Mouse (Mus musculus): ENCODE results near the gene Dnmt3a. TPM values are rescaled to one million over a fixed set of nuclear protein-coding genes. Genes with fewer than 3 reads are reported as not detected.

Dnmt3a gene
- polyA plus RNA-seq, 1 experiment from 2014 or later, result 77.3 TPM

DNA sequence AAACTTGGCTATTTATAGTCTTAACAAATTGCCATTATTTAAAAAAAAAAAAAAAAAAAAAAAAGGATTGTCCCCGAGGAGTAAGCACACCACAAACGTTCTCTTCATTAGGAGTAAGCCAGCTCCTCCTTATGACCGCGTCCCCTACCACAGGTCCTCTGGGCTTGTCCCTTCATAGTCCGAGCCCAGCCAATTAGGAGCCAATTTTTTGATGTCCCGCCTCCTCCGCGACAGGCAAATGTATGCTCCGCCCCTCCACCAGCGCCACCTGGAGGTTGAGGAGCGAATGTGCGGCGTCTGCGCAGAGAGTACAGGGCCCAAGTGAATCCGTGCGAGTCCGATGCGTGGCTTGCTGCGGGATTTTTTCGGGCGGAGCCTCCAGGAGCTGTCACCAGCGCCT, 14.1 kb upstream of the Dnmt3a start:
- under 1% methylated on average over 22 of the region's 22 CpGs for WGBS
- H3K36me3 ChIP-seq (ENCODE audit: control insufficient read depth, insufficient read depth, low read length), result no peaks in the 10 kb centered on the region
- H3K27ac ChIP-seq (ENCODE audit: low read length), result no peak overlapping the region
- peak overlapping the region; percentile 61 for H3K9ac ChIP-seq (ENCODE audit: low read length)
- H3K4me3 ChIP-seq (ENCODE audit: low read length), result peak overlapping the region; percentile 40
- ATAC-seq (ENCODE audit: low read depth), result peak; percentile 87
- peaks cover 30% of the 10 kb centered on the region for H3K4me1 ChIP-seq (replicated peaks; ENCODE audit: control insufficient read depth, insufficient read depth, low read length)
- no peaks in the 10 kb centered on the region for H3K27me3 ChIP-seq (ENCODE audit: control insufficient read depth, insufficient read depth, low read depth, low read length)
- no peaks in the 10 kb centered on the region for H3K9me3 ChIP-seq (ENCODE audit: control insufficient read depth, low read length)
- H3K4me2 ChIP-seq (ENCODE audit: low read depth, low read length), result peak overlapping the region; percentile 66

DNA sequence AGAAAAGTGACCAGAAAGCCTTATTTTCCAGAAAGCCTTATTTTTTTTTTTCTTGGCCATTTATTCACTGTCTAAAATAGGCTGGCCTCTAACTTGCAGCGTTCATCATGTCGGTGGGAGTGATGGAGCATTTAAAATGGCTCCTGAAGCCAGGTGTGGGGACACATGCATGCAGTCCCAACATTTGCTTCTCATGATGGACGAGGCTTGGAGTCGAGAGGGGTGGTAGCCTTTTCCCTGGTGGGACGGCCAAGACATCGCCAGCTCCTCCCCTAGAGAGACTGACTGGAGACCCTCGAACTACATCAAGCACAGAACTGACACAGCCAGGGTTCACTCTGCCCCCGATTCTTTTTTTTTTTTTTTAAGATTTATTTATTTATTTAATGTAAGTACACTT, 13.6 kb upstream of the Dnmt3a start:
- no peaks in the 10 kb centered on the region for H3K9me3 ChIP-seq (ENCODE audit: control insufficient read depth, low read length)
- no peak overlapping the region for H3K27ac ChIP-seq (ENCODE audit: low read length)
- H3K4me2 ChIP-seq (ENCODE audit: low read depth, low read length), result peak overlapping the region; percentile 66
- no peak for ATAC-seq (ENCODE audit: low read depth)
- peaks cover 25% of the 10 kb centered on the region for H3K4me1 ChIP-seq (replicated peaks; ENCODE audit: control insufficient read depth, insufficient read depth, low read length)
- peak overlapping the region; percentile 61 for H3K9ac ChIP-seq (ENCODE audit: low read length)
- no peaks in the 10 kb centered on the region for H3K27me3 ChIP-seq (ENCODE audit: control insufficient read depth, insufficient read depth, low read depth, low read length)
- WGBS, result 7% methylated on average over 8 of the region's 8 CpGs
- no peaks in the 10 kb centered on the region for H3K36me3 ChIP-seq (ENCODE audit: control insufficient read depth, insufficient read depth, low read length)
- peak overlapping the region; percentile 40 for H3K4me3 ChIP-seq (ENCODE audit: low read length)

DNA sequence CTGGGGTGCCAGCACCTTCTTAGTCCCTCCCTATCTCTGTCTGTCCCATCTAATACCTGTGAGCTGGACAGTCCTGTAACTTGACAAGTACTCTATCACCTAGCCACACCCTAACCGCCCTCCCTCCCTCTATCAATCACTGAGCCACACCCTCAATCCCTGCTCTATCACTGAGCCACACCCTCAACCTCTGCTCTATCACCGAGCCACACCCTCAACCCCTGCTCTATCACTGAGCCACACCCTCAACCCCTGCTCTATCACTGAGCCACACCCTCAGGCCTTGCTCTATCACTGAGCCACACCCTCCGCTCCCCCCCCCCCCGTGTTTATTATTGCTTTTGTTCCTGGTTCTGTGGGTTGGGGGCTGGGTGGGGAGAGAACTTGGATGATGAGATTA, 10.2 kb upstream of the Dnmt3a start:
- no peaks in the 10 kb centered on the region for H3K36me3 ChIP-seq (ENCODE audit: control insufficient read depth, insufficient read depth, low read length)

DNA sequence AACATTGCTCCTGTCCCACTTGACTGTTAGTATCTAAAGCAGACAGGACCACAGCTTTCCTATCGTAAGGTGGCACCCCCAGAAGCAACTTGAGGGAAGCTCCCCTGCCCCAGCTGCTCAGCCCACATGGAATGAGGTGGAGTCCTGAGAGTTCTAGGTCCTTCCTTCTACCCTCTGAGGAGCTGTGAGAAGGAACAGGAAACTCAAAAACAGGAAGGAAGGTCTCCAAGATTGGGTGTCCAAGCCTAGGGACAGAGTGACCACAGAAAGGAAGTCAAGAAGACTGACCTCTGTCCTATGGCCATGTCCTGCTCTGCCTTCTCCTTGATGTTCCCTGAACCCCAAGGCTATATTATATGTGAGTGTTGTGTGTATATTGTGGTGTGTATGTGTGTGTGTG, 6.3 kb upstream of the Dnmt3a start:
- H3K9ac ChIP-seq (ENCODE audit: low read length), result no peak overlapping the region
- no peaks in the 10 kb centered on the region for H3K27me3 ChIP-seq (ENCODE audit: control insufficient read depth, insufficient read depth, low read depth, low read length)
- no peak overlapping the region for H3K27ac ChIP-seq (ENCODE audit: low read length)
- no peaks in the 10 kb centered on the region for H3K4me1 ChIP-seq (replicated peaks; ENCODE audit: control insufficient read depth, insufficient read depth, low read length)
- ATAC-seq (ENCODE audit: low read depth), result no peak
- no peak overlapping the region for H3K4me3 ChIP-seq (ENCODE audit: low read length)
- H3K9me3 ChIP-seq (ENCODE audit: control insufficient read depth, low read length), result no peaks in the 10 kb centered on the region
- WGBS, result 90% methylated on average over 1 of the region's 1 CpGs
- no peak overlapping the region for H3K4me2 ChIP-seq (ENCODE audit: low read depth, low read length)
- H3K36me3 ChIP-seq (ENCODE audit: control insufficient read depth, insufficient read depth, low read length), result no peaks in the 10 kb centered on the region

More for the DNA sequence above, 10.2 kb upstream of the Dnmt3a start:
- no peak overlapping the region for H3K4me2 ChIP-seq (ENCODE audit: low read depth, low read length)
- H3K27me3 ChIP-seq (ENCODE audit: control insufficient read depth, insufficient read depth, low read depth, low read length), result no peaks in the 10 kb centered on the region
- no peak overlapping the region for H3K4me3 ChIP-seq (ENCODE audit: low read length)
- peaks cover 5% of the 10 kb centered on the region; the same call in 1 of the 2 replicates for H3K4me1 ChIP-seq (replicated peaks; ENCODE audit: control insufficient read depth, insufficient read depth, low read length)
- ATAC-seq (ENCODE audit: low read depth), result no peak
- no peak overlapping the region for H3K27ac ChIP-seq (ENCODE audit: low read length)
- H3K9ac ChIP-seq (ENCODE audit: low read length), result no peak overlapping the region
- 30% methylated on average over 3 of the region's 4 CpGs for WGBS
- H3K9me3 ChIP-seq (ENCODE audit: control insufficient read depth, low read length), result no peaks in the 10 kb centered on the region

DNA sequence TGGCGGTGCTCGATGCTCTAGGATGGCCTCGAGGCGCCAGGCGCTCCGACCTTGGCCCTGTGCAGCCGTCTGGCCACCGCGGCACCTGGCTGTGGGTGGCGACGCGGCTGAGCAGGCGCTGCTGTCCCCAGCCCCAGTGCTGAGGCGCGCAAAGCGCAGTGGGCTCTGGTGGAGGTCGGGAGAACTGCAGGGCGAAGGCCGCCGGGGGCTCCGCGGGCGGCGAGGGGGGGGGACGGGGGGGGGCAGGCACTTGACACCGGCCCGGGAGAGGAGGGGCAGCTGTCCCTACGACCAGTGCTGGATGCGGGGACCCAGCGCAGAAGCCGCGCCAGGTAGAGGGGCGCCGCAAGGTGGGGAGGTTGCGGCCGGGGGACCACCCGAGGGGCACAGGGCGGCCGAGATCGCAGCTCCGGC, 471 bp downstream of the Dnmt3a start:
- Histone ChIP-seq H3K27ac (ENCODE audit: low read length) (peak overlapping the region; percentile 96), H3K4me1 (replicated peaks; ENCODE audit: control insufficient read depth, insufficient read depth, low read length) (peaks cover 36% of the 10 kb centered on the region), H3K4me2 (ENCODE audit: low read depth, low read length) (peak overlapping the region; percentile 85), H3K36me3 (ENCODE audit: control insufficient read depth, insufficient read depth, low read length) (no peaks in the 10 kb centered on the region), H3K9me3 (ENCODE audit: control insufficient read depth, low read length) (no peaks in the 10 kb centered on the region), H3K4me3 (ENCODE audit: low read length) (peak overlapping the region; percentile 82), H3K27me3 (ENCODE audit: control insufficient read depth, insufficient read depth, low read depth, low read length) (no peaks in the 10 kb centered on the region), H3K9ac (ENCODE audit: low read length) (peak overlapping the region; percentile 88)
- peak; percentile 83 for ATAC-seq (ENCODE audit: low read depth)
- 0% methylated on average over 20 of the region's 41 CpGs for WGBS

DNA sequence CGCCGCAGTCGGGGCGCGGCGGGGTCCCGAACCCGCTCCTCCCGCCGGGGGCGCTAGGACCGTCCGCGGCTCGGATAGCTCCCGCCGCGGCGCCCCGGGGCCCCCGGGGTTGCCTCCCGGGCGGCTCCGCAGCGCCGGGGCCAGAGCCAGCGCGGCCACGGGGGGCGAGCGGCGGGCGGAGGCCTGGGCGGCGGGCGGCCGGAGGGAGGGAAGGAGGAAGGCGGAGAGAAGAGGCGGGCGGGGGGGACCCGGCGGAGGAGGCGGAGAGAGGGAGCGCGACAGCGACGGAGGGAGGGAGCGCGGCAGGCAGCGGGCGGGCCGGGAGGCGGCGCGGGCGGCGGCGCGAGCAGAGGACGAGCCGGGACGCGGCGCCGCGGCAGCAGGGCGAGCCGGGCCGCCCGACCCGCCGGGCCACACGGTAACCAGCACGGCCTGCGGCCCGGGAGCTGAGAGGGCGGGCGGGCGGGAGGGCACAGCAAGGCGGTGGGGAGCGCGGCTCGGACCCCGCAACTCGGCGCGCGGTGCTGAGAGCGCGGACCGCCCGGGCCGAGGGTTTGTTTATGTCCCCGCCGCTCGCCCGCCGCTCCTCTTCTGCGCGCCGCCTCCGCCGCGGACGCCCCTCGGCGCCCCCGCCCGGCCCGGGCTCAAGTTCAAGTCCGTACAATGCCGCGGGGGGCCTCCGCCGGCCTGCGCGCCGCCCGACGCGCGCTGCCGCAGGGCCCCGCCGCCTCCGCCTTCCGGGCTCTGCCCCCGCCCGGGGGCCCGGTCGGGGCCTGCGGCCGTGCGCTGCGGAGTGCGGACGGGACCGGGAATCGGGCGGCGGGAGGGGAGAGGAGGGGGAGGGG, 1.1 kb downstream of the Dnmt3a start:
- peak overlapping the region; percentile 85 for H3K4me2 ChIP-seq (ENCODE audit: low read depth, low read length)
- H3K4me1 ChIP-seq (replicated peaks; ENCODE audit: control insufficient read depth, insufficient read depth, low read length), result peaks cover 41% of the 10 kb centered on the region
- peak overlapping the region; percentile 82 for H3K4me3 ChIP-seq (ENCODE audit: low read length)
- H3K9ac ChIP-seq (ENCODE audit: low read length), result peak overlapping the region; percentile 88
- H3K27ac ChIP-seq (ENCODE audit: low read length), result peak overlapping the region; percentile 96
- peak; percentile 77 for ATAC-seq (ENCODE audit: low read depth)
- under 1% methylated on average over 33 of the region's 141 CpGs for WGBS
- no peaks in the 10 kb centered on the region for H3K9me3 ChIP-seq (ENCODE audit: control insufficient read depth, low read length)
- H3K27me3 ChIP-seq (ENCODE audit: control insufficient read depth, insufficient read depth, low read depth, low read length), result no peaks in the 10 kb centered on the region
- no peaks in the 10 kb centered on the region for H3K36me3 ChIP-seq (ENCODE audit: control insufficient read depth, insufficient read depth, low read length)

DNA sequence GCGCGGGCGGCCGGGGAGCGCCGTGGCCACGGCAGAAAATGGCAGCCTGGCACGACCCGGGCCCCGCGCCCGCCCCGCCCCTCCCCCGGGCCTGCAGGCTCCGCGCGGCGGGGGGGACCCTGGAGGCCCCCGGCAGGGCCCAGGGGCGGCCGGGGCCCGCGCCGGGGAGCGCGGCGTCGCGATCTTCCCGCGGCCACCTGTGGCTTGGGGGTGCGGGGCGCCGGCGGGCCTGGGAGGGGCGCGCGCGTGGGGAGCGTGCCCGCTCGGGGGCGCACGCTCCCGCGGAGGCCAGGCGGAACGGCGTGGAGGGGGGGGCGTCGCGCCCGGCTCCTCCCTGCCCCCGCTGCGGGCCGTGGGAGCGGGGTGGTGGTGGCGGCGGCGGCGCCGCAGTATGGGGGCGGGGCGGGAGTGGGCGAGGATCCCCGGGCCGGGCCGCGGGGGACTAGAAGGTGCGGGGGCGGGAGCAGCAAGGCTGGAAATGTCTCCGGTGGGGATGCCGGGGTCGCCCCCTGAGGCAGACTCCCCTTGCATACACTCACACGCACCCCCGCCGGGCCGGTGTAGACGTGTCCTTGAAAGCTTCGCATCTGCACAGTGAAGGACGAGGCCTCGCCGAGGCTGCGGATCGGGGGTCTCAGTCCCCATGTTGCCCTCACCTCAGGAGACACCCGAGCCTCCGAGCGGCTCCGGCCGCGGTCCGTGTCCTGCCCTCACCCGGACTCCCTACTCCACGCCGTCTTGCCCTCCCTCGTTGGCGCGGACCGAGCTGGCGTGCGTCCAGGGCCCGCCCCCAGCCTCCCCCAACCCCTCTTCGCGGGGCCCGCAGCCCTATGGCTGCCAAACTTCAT, 2.0 kb downstream of the Dnmt3a start:
- WGBS, result under 1% methylated on average over 56 of the region's 105 CpGs
- H3K4me3 ChIP-seq (ENCODE audit: low read length), result peak overlapping the region; percentile 82
- no peaks in the 10 kb centered on the region for H3K9me3 ChIP-seq (ENCODE audit: control insufficient read depth, low read length)
- H3K27ac ChIP-seq (ENCODE audit: low read length), result peak overlapping the region; percentile 96
- H3K27me3 ChIP-seq (ENCODE audit: control insufficient read depth, insufficient read depth, low read depth, low read length), result no peaks in the 10 kb centered on the region
- peak overlapping the region; percentile 85 for H3K4me2 ChIP-seq (ENCODE audit: low read depth, low read length)
- peak; percentile 42 for ATAC-seq (ENCODE audit: low read depth)
- H3K36me3 ChIP-seq (ENCODE audit: control insufficient read depth, insufficient read depth, low read length), result no peaks in the 10 kb centered on the region
- peak overlapping the region; percentile 88 for H3K9ac ChIP-seq (ENCODE audit: low read length)
- peaks cover 46% of the 10 kb centered on the region for H3K4me1 ChIP-seq (replicated peaks; ENCODE audit: control insufficient read depth, insufficient read depth, low read length)

DNA sequence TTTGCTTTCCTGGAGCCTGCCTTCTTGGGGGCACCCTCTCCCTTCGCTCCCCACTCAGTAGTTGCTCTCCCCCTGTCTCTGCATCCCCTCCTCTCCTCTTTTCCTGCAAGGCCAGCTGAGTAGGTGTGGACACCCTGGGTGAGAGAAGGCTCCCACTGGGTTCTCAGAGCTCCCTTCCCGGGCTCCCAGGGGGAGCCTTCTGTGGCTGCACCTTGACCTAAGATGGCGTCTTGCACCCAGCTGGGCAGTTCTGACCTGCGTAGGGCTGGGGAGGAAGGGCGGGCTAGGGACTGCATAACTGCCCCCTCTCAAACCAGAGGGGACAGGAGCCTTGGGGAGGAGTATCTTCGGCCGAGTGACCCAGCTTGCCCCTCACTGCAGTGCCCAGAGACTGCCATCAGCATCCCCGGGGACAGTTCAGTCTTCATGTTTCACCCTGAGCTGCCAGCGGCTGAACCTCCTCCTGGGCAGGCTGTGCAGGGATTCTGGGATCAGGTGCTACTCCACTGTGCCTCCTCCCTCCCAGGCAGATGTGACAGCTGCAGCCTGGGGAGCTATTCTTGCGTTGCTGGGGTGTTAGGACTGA, 2.7 kb downstream of the Dnmt3a start:
- Histone ChIP-seq H3K9me3 (ENCODE audit: control insufficient read depth, low read length) (no peaks in the 10 kb centered on the region), H3K36me3 (ENCODE audit: control insufficient read depth, insufficient read depth, low read length) (no peaks in the 10 kb centered on the region), H3K4me2 (ENCODE audit: low read depth, low read length) (peak overlapping the region; percentile 85), H3K4me3 (ENCODE audit: low read length) (peak overlapping the region; percentile 82), H3K9ac (ENCODE audit: low read length) (peak overlapping the region; percentile 88), H3K27me3 (ENCODE audit: control insufficient read depth, insufficient read depth, low read depth, low read length) (no peaks in the 10 kb centered on the region), H3K4me1 (replicated peaks; ENCODE audit: control insufficient read depth, insufficient read depth, low read length) (peaks cover 46% of the 10 kb centered on the region), H3K27ac (ENCODE audit: low read length) (peak overlapping the region; percentile 96)
- peak; percentile 1; the same call in 1 of the 2 replicates for ATAC-seq (ENCODE audit: low read depth)
- WGBS, result 7% methylated on average over 10 of the region's 10 CpGs

Measured in lung, embryonic 16.5 days (tissue).